Mouse (Mus musculus) frontal cortex, adult (tissue): ENCODE measurements around the gene Cdh10.

Experiments used
- ATAC-seq: cut with Nextera tagmentation; 2 replicates; pipeline ENCODE4 v1.9.2; 2017; ENCODE audit warnings: mild to moderate bottlenecking, moderate library complexity, mixed read lengths; ENCODE audit not compliant: low TSS enrichment

The Cdh10 gene

DNA sequence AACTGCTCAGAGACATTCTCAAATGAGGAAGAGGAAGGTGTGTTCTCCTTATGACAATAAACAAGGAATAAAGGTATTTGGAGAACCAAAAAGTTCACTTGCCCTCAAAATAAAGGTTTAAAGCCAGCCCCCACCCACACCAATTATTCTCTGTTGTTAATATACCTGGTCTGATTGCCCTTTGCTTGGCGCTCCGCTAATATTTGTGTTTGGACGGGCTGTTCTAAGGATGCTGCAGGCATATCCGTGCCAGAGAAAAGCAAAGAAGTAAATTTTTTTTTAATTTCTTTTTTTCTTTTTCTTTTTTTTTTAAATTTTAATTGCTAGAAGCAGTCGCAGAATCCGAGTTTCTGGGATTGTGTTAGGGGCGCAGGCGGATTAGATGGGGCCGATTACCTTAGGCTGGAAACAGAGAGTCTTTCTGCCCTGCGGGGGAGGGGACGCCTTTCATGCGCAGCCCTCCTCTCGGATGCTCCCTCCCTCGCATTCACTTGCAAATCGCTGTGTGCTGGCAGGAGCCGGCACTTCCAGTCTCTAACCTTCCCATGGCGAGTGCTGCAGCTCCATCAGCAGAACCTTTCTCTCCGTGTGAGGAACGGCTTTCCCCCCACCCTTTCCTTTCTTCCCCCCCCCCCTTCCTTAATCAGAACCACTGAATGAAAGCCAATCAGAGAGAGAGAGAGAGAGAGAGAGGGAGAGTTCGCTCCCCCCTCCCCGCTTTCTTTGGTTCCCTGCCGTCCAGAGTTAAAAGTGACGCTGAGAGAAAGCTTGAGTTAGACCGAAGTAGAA is at the start of gene Cdh10:
Gene Cdh10 (plus strand): TSS at position 763 of the 789 bp plus-strand sequence.
- peak; percentile 76 for ATAC-seq

DNA sequence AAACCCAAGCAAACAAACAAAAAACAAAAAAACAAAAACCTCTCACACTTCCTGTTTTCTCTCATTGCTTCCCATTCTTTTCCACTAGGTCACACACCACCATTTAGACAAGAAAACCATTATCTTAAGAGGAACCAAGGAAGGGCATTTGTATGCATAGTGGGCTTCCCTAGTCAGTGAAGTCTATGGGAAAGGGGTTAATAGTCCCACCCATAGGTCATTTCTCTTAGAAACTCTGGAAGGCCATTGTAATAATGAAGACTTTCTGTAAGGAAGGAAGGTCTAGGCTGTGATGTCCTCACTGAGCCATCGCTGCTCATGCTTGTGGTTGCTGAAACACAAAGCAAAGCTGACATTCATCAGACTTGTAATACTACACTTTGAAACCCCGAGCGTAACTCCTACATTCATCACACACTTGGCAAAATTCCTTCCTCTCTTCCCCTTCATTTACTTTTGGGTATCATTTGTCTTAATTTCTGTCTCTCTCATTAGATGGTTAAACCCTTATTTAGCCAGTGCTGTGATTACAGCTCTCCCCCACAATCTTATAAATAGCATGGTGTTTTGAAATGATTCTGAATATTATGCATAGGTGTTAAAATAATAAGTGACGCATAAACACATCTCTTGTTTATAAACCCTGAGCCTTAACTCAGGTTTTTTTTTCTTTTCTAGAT is 9.5 kb upstream of the Cdh10 start:
- ATAC-seq: no peak

DNA sequence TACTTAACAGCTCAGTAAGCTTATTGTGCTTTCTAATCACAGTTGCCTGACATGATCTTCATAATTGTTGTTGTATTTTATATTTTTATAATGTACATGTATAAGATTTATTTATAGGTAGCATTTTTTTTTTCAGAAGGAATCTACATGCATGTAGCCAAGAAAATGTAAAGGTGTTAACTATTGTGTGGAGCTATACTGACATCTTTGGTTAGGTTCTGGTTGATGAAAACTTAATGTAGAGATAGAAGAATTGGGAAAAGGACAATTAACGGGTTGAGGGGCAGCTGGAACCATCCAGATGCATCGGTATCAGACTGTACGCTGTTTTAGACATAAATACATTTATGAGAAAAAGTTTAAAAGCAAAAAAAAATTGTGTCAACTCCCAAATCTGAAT is 1.0 kb upstream of the Cdh10 start:
- ATAC-seq: no peak

- ATAC-seq: peak; percentile 69
Measured at GRCm38 (mm10) chr15:18820226-18820625, 1.5 kb downstream of the Cdh10 start.

DNA sequence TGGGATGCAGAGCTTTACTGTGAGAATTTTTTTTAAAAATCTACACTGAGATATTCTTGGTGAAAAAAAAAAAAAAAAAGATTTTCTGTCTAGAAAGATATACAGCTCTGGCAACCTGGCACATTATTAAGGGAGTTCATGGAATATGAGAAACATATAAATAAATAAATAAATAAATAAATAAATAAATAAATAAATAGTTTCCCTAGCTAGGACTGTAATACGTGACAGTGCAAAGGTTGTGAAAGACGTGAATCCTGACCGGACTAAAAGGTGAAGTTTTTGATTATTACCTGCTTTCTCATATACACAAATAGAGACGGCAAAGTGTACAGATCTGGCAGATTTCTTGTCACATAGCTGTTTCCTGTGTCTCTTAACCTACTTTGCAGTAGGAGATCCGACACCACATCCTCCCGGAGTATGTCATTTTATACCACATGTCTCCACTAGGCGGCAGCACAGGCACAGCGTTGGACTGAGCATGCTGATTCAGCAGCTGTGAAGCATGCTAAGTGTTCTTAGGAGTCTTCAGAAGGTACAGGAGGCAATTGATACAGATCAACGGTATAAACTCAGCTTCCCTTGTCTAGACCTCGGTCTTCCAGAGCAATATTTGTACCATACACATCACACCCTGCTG is 2.5 kb downstream of the Cdh10 start:
- peak; percentile 62 for ATAC-seq

DNA sequence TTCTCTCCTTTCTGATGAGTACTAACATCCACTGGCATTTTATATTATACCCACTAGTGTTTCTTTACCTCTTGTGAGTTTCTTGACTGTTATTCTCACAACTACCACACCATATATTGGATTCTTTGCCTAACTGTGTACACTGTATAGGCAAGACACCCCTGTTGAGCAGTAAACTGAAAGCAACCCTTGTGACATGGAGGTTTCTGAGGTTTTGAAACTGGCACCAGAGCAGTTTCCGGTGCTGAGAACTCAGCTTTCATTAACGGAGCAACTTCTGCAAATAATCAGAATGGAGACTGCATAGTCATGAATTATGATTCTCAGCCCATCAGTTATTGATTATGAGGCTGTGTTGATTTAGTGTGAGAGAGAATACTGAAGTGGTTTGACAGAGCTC is 4.7 kb downstream of the Cdh10 start:
- ATAC-seq: no peak

DNA sequence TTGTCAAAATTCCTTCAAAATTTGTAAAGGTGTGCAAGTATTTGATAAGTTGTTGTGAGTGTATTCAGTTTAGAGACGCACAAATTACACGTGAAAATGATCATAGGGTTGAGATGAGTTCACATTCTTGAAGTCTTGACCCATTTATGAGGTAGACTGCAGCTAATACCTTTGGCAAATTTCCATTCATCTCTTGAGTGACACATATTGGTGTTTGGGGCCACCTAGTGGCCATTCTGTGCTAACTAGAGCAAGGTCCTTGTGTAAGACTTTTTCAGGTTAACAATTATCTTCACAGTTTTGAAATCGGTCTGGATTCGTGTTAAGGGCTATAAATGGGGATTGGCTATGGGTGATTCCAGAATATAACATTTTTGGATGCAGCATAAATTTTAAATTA is 13.5 kb downstream of the Cdh10 start:
- peak; percentile 41 for ATAC-seq

DNA sequence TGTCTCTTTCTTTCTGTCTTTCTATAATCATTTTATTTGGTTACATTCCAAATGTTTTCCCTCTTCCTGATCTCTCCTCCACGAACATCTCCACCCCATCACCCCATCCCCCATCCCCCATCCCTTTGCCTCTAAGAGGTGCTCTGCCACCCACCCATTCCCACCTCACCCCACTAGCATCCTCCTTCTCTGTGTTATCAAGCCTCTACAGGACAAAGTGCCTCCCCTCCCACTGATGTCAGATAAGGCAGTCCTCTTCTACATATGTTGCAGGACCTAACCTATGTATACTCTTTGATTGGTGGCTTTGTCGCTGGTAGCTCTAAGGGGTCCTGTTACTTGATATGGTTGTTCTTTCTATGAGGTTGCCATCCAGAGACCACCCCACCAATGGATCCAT is 23.0 kb downstream of the Cdh10 start:
- ATAC-seq: no peak

GRCm38 (mm10) chr15:18844807-18845206 is 26.1 kb downstream of the Cdh10 start:
- ATAC-seq: peak; percentile 69

DNA sequence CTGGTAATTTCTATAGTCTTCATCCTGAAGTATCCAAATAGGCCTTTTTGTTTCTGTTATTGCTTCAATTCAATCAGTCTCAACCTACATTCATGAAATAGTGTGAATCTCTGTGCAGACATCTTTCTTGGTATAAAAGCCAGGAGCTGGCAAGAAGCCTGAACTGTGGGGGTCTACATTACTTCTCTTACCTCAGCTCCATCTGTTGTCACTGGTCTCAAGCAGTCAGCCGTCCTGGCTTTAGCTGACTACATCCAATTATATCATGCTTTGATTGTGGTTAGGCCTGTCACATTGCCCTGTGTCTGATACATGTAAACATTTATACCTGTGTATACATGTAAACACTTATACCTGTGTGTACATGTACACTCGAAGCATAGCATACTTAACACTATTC is 31.8 kb downstream of the Cdh10 start:
- ATAC-seq: no peak

- peak; percentile 48 for ATAC-seq
Measured at GRCm38 (mm10) chr15:18858135-18858534, 39.4 kb downstream of the Cdh10 start.

DNA sequence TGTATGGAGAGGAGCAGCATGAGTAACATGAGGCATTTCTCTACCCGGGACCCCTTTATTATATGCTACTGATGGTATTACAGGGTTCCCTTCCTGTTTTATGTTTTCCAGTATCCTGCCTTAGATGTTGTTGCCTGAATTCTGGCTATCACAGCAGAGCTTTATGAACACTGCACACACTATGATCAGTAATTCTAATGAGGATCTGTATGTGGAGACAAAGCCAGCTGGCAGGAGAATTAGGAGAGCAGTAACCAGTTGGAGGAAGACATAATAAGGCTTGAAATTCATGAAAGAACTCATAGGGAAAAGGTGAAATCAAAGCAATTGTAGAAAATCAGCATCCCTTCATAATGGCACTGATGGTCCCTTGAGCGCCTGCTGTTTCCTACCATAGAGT is 51.1 kb downstream of the Cdh10 start:
- ATAC-seq: peak; percentile 55; the same call in 1 of the 2 replicates

DNA sequence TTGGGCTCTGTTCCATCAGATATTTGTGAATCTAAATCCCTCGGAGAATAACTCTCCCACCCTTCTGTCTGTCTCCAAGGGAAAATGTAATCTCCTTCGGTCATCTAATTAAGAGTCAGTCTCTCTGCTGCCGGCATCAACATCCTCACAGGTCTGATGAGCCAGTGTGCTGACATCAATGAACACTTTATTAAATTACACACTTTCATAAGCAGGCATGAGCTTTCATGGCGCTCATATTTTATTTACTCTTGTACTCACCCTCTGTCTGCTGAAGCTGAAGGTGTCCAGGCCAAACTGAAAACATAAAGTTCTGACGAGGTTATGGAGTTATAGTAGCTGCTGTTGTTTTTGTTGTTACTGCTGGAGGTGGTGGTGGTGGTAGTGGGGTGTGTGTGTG is 62.7 kb downstream of the Cdh10 start:
- no peak for ATAC-seq

DNA sequence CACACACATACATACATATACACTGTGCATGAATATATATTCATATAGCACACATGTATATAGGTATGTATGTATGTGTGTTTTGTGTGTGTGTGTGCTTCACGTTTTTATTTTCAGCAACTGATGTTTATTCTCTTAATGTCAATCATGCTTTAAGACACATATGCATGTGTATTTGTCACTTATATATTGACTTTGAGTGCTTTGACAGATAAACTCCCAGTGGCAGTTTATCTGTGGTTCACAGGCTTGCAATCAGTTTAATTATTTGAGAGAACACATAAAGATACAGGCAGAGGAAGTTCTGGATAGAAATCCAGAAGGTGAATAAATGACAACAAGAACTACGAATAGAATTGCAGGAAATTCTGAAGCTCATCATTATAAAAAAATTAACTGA is 67.9 kb downstream of the Cdh10 start:
- ATAC-seq: no peak

GRCm38 (mm10) chr15:18888912-18889311 is 70.2 kb downstream of the Cdh10 start:
- ATAC-seq: peak; percentile 47

DNA sequence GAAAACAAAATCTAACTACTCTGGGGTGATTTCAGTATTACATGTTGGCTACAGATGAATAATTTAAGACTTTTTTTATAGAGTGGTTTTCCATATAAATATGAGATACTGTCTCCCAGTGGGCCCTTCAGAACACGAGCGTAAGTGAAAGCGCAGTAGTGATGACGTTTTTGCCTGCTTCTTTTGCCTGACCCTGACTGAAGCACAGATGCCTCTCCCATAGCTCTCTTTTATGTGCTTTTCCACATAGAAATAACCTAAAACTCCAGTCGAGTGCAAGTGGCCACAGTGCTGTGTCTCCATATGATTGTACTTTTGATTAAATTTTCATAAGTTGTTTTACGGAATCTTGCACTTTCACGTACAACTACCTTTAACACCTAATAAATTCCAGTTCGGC is 71.6 kb downstream of the Cdh10 start:
- no peak for ATAC-seq

DNA sequence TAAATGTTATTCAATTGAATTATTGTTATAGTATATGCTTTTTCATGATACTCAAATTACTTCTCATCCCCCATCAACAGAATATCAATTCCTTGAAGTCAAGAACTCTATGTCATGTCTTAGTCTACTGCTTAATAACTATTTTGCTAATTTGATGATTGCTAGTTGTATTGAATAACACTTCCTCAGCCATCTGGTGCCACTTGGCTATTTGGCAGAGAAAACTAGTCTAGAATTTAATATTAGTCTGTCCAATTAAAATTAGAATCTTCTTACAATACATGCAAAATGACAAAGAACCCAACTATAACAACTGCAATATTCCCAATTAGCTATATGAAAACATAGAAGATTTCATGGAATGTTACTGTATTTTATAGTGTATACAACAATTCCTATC is 82.0 kb downstream of the Cdh10 start:
- no peak for ATAC-seq

- ATAC-seq: peak; percentile 55
Measured at GRCm38 (mm10) chr15:18904131-18904530, 85.4 kb downstream of the Cdh10 start.

GRCm38 (mm10) chr15:18910612-18911011 is 91.9 kb downstream of the Cdh10 start:
- ATAC-seq: no peak

GRCm38 (mm10) chr15:18925392-18926117 is 106.8 kb downstream of the Cdh10 start:
- peak; percentile 80 for ATAC-seq

- no peak for ATAC-seq
Measured at GRCm38 (mm10) chr15:18926964-18927363, 108.2 kb downstream of the Cdh10 start.

DNA sequence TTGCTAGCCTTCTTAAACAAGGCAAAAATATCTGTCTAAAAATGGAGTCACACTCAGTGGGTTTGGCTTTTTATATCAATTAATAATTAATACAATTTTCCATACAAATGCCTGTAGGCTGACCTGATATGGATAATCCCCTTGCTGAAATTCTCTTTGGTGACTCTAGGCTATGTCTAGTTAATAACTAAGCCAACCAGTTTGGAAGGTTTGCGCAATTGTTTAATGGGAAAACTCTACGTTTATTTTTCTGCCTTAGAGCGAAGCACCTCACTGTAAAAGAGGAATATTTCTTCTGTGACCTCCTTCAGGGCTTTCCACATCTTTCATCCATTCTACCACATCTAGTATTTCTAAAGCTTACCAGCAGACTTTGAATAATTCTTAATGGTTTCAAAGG is 133.5 kb downstream of the Cdh10 start:
- no peak for ATAC-seq
